Mouse (Mus musculus) MEL (cell line): ENCODE measurements around the gene Dnajb14.

Experiments used
- CTCF ChIP-seq, 3 experiments: IDR thresholded peaks in 2 of 3; conservative IDR thresholded peaks in 1 of 3; 2 replicates each; pipeline ENCODE4 v1.5.1; 2011 to 2012; ENCODE audit warnings: low read length in 3 of 3, low read depth in 2 of 3, mild to moderate bottlenecking in 2 of 3, improper control_type of control experiment in 1 of 3, inconsistent platforms in 1 of 3, mixed read lengths in 1 of 3, moderate library complexity in 1 of 3; ENCODE audit not compliant: control insufficient read depth in 1 of 3, insufficient read depth in 1 of 3, poor library complexity in 1 of 3, severe bottlenecking in 1 of 3
- EP300 ChIP-seq, 2 experiments: IDR thresholded peaks; 2 replicates each; pipeline ENCODE4 v1.6.1; 2011; ENCODE audit warnings: improper control_type of control experiment in 2 of 2, low read length in 2 of 2, low read depth in 1 of 2, mild to moderate bottlenecking in 1 of 2
- GATA1 ChIP-seq: IDR thresholded peaks from 2 replicates; pipeline ENCODE4 v1.6.1; 2011; ENCODE audit warnings: low read depth, low read length, improper control_type of control experiment
- POLR2A ChIP-seq, 2 experiments: IDR thresholded peaks; 2 replicates each; pipeline ENCODE4 v1.6.1; 2011 to 2012; ENCODE audit warnings: low read length in 2 of 2, mild to moderate bottlenecking in 2 of 2, control low read depth in 1 of 2, improper control_type of control experiment in 1 of 2, low read depth in 1 of 2, moderate library complexity in 1 of 2; ENCODE audit not compliant: control insufficient read depth in 1 of 2, insufficient read depth in 1 of 2, poor library complexity in 1 of 2
- ZC3H11A ChIP-seq: IDR thresholded peaks from 2 replicates; pipeline ENCODE4 v1.6.1; 2012; ENCODE audit warnings: low read depth, mild to moderate bottlenecking, inconsistent platforms, low read length, improper control_type of control experiment

- no peak for TF ChIP-seq ZC3H11A
- TF ChIP-seq EP300 (IDR thresholded peaks at IDR 0.05; ENCODE audit: low read depth in 1 of 2, low read length in 2 of 2), result no peak
- TF ChIP-seq CTCF (IDR thresholded peaks at IDR 0.05 in 2 of 3, conservative IDR thresholded peaks at IDR 0.05 in 1 of 3; ENCODE audit: control insufficient read depth in 1 of 3, insufficient read depth in 1 of 3, low read depth in 2 of 3, low read length in 3 of 3, poor library complexity in 1 of 3, severe bottlenecking in 1 of 3), result no peak
- no peak for TF ChIP-seq GATA1
- TF ChIP-seq POLR2A (IDR thresholded peaks at IDR 0.05; ENCODE audit: control insufficient read depth in 1 of 2, insufficient read depth in 1 of 2, low read depth in 1 of 2, low read length in 2 of 2, poor library complexity in 1 of 2), result no peak
Observed at GRCm38 (mm10) chr3:137927010-137927409, 59.5 kb downstream of the Dnajb14 start.
